Mouse (Mus musculus): ENCODE measurements around the gene Trem2. TPM values are rescaled to one million over a fixed set of nuclear protein-coding genes. Genes with fewer than 3 reads are reported as not detected.

The Trem2 gene
- total and polyA plus RNA-seq, 3 experiments: not detected

- Histone ChIP-seq H3K4me1 (ENCODE audit: control insufficient read depth in 1 of 2, insufficient read depth in 2 of 2) (peaks cover 5 to 7% of the 10 kb centered on the region in 2 experiments; a peak in 2 of 4 replicates), H3K27ac (ENCODE audit: insufficient read depth, low read depth) (no peak overlapping the region), H3K9ac (ENCODE audit: insufficient read depth, low read depth) (no peak overlapping the region), H3K79me2 (replicated peaks; ENCODE audit: control insufficient read depth, extremely low read depth, insufficient read depth, poor library complexity, severe bottlenecking) (no peaks in the 10 kb centered on the region), H3K9me3 (replicated peaks; ENCODE audit: low read length) (no peaks in the 10 kb centered on the region), H3K36me3 (replicated peaks in 1 of 2; ENCODE audit: control insufficient read depth in 1 of 2, insufficient read depth in 1 of 2, low read length in 1 of 2) (no peaks in the 10 kb centered on the region), H3K4me3 (replicated peaks in 1 of 3; ENCODE audit: low read depth in 2 of 3, low read length in 2 of 3, poor library complexity in 1 of 3) (no peak overlapping the region), H3K27me3 (replicated peaks) (peaks cover 2% of the 10 kb centered on the region), H3K4me2 (ENCODE audit: insufficient read depth, low read depth, poor library complexity, severe bottlenecking) (no peak overlapping the region)
- DNase-seq (ENCODE audit: extremely low read depth): peak; percentile 19
- TF ChIP-seq ETS1 (conservative IDR thresholded peaks at IDR 0.05; ENCODE audit: low read depth, low read length) (no peak), EP300 (IDR thresholded peaks at IDR 0.05; ENCODE audit: low read length) (0 out of 2 replicates have a peak, but pooled peaks have one; percentile 19), MEF2A (IDR thresholded peaks at IDR 0.05; ENCODE audit: borderline replicate concordance, low read depth, low read length) (peak; percentile 87), ZNF384 (IDR thresholded peaks at IDR 0.05; ENCODE audit: low read depth, low read length) (no peak), UBTF (IDR thresholded peaks at IDR 0.05; ENCODE audit: low read depth, low read length) (no peak), CTCF (conservative IDR thresholded peaks at IDR 0.05 in 1 of 2, IDR thresholded peaks at IDR 0.05 in 1 of 2; ENCODE audit: low read depth in 2 of 2, low read length in 2 of 2) (no peak), SIN3A (IDR thresholded peaks at IDR 0.05; ENCODE audit: low read length) (no peak), HCFC1 (IDR thresholded peaks at IDR 0.05; ENCODE audit: low read depth, low read length) (no peak), MXI1 (IDR thresholded peaks at IDR 0.05; ENCODE audit: low read depth, low read length) (no peak), TCF12 (IDR thresholded peaks at IDR 0.05; ENCODE audit: low read depth, low read length) (no peak), PAX5 (IDR thresholded peaks at IDR 0.05; ENCODE audit: low read length) (no peak), BHLHE40 (IDR thresholded peaks at IDR 0.05; ENCODE audit: low read depth, low read length) (no peak)
- dilution Hi-C loops (cut with MboI; ENCODE audit: extremely low pct_ligation_motif_present, extremely low pct_unique_long_range_greater_than_20kb, low sequenced_read_pairs): no loop called here
- in situ Hi-C loops (cut with MboI; ENCODE audit: low pct_ligation_motif_present, low pct_unique_long_range_greater_than_20kb, low sequenced_read_pairs): no loop called here
Measured at GRCm38 (mm10) chr17:48355822-48356221, 9.6 kb downstream of the Trem2 start.

- dilution Hi-C loops (cut with MboI; ENCODE audit: extremely low pct_ligation_motif_present, extremely low pct_unique_long_range_greater_than_20kb, low sequenced_read_pairs): no loop called here
- in situ Hi-C loops (cut with MboI; ENCODE audit: low pct_ligation_motif_present, low pct_unique_long_range_greater_than_20kb, low sequenced_read_pairs): no loop called here
- TF ChIP-seq CHD1 (IDR thresholded peaks at IDR 0.05; ENCODE audit: low read depth, low read length): no peak
- no peak for TF ChIP-seq MAZ (IDR thresholded peaks at IDR 0.05; ENCODE audit: low read depth, low read length)
- TF ChIP-seq KAT2A (IDR thresholded peaks at IDR 0.05; ENCODE audit: insufficient replicate concordance, low read length): no peak
- no peak for TF ChIP-seq CTCF (conservative IDR thresholded peaks at IDR 0.05 in 1 of 2, IDR thresholded peaks at IDR 0.05 in 1 of 2; ENCODE audit: low read depth in 2 of 2, low read length in 2 of 2)
- no peak for TF ChIP-seq POLR2AphosphoS2 (IDR thresholded peaks at IDR 0.05; ENCODE audit: low read depth, low read length)
- TF ChIP-seq UBTF (IDR thresholded peaks at IDR 0.05; ENCODE audit: low read depth, low read length): no peak
- no peak for TF ChIP-seq IRF4 (IDR thresholded peaks at IDR 0.05; ENCODE audit: low read depth, low read length)
- no peak for TF ChIP-seq GABPA (IDR thresholded peaks at IDR 0.05; ENCODE audit: insufficient replicate concordance, low read depth, low read length)
- TF ChIP-seq MEF2A (IDR thresholded peaks at IDR 0.05; ENCODE audit: borderline replicate concordance, low read depth, low read length): no peak
- no peak for TF ChIP-seq TCF12 (IDR thresholded peaks at IDR 0.05; ENCODE audit: low read depth, low read length)
- H3K4me1 ChIP-seq (ENCODE audit: control insufficient read depth in 1 of 2, insufficient read depth in 2 of 2): peaks cover 5 to 7% of the 10 kb centered on the region in 2 experiments; a peak in 2 of 4 replicates
- no peak overlapping the region for H3K4me3 ChIP-seq (replicated peaks in 1 of 3; ENCODE audit: low read depth in 2 of 3, low read length in 2 of 3, poor library complexity in 1 of 3)
- H3K27me3 ChIP-seq (replicated peaks): peaks cover under 1% of the 10 kb centered on the region
- no peak overlapping the region for H3K27ac ChIP-seq (ENCODE audit: insufficient read depth, low read depth)
- no peaks in the 10 kb centered on the region for H3K79me2 ChIP-seq (replicated peaks; ENCODE audit: control insufficient read depth, extremely low read depth, insufficient read depth, poor library complexity, severe bottlenecking)
- no peak overlapping the region for H3K4me2 ChIP-seq (ENCODE audit: insufficient read depth, low read depth, poor library complexity, severe bottlenecking)
- DNase-seq (ENCODE audit: extremely low read depth): no peak
- H3K9ac ChIP-seq (ENCODE audit: insufficient read depth, low read depth): no peak overlapping the region
- no peaks in the 10 kb centered on the region for H3K9me3 ChIP-seq (replicated peaks; ENCODE audit: low read length)
- no peaks in the 10 kb centered on the region for H3K36me3 ChIP-seq (replicated peaks in 1 of 2; ENCODE audit: control insufficient read depth in 1 of 2, insufficient read depth in 1 of 2, low read length in 1 of 2)
Measured at GRCm38 (mm10) chr17:48357892-48358291, 11.7 kb downstream of the Trem2 start.

Data from CH12.LX (cell line).